10 mouse cellular contexts compared by ENCODE assay signal in the genomic region with DNA sequence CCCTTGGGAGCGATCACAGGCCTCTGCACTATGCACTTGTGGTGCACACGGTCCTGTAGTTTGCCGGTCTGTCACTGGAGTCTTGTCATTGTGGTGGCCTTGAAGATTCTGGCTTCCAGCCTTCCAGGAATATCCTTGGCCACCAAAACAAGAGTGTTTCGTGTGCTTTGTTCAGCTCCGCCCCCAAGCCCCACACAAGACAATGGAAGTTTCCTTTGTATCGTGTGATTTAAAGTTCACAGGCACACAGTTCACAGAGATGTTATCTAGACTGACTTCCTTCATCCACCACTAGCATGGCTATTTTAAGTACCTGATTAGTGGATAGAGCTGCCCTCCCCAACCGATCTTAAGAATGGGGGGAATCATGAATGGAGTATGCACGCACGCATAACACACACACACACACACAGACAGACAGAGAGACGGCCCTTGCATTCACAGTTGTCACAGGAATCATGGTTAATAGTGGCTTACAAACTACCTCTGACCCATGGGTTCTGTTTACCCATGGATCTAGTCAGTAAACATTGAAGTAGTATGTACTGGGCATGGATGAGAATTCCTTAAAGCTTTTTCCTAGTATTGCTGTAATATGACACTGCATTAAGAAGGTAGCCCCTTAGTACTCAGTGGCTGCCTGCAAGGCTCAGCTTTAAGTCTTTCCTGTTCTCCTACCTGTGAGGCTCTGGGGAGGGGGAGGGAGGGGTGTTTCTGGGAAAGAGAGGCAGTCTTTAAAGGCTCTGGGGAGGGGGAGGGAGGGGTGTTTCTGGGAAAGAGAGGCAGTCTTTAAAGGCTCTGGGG.
DNase-seq lines count a peak whose midpoint lies in the region; ATAC-seq and TF ChIP-seq lines count a peak whose summit lies in the region.
"Had no signal": no experiment of that assay in that cellular context is flagged by ENCODE, and none has a peak within 500 bp of the region (broad histone marks: within the 10 kb centered on the region; RNA-seq: fewer than 3 reads in every experiment).

No protein-coding gene starts in this region.

- H3K9ac ChIP-seq in intestine, postnatal 0 days (ENCODE audit: low read depth, low read length): no peak overlapping the region
- no peak overlapping the region for H3K9ac ChIP-seq in liver, embryonic 13.5 days
- H3K9ac ChIP-seq: neural tube, embryonic 12.5 days had no signal

- no peaks in the 10 kb centered on the region for H3K4me1 ChIP-seq in intestine, postnatal 0 days (replicated peaks; ENCODE audit: control insufficient read depth, insufficient read depth, low read length)
- H3K4me1 ChIP-seq in liver, embryonic 13.5 days (replicated peaks): peaks cover 27% of the 10 kb centered on the region

- peak; percentile 75 for DNase-seq in adrenal gland, postnatal 14 days
- DNase-seq in liver, embryonic 13.5 days: no peak
- no peak for DNase-seq in layer of hippocampus, postnatal 25 days (ENCODE audit: extremely low spot score in 1 of 2, low spot score in 1 of 2)
- no peak for DNase-seq in thymus, postnatal 25 days
- no peak for DNase-seq in cerebellum, postnatal 4 days (ENCODE audit: low spot score in 2 of 2)
- DNase-seq: thymus, postnatal 36 days had no signal

- H3K27me3 ChIP-seq in intestine, postnatal 0 days (replicated peaks; ENCODE audit: control insufficient read depth, insufficient read depth, low read length): no peaks in the 10 kb centered on the region
- no peaks in the 10 kb centered on the region for H3K27me3 ChIP-seq in liver, embryonic 13.5 days

- TF ChIP-seq CTCF in intestine, postnatal 0 days (IDR thresholded peaks at IDR 0.05; ENCODE audit: low read depth): no peak

- ATAC-seq in granulocyte monocyte progenitor cell, adult 5-6 weeks (replicated peaks; ENCODE audit: poor library complexity, severe bottlenecking): peak; percentile 22; the same call in 1 of the 2 replicates
- no peak for ATAC-seq in intestine, postnatal 0 days
- ATAC-seq in liver, embryonic 13.5 days (ENCODE audit: low read depth): peak; percentile 36; the same call in 1 of the 2 replicates

- H3K27ac ChIP-seq in intestine, postnatal 0 days (ENCODE audit: low read depth, low read length): no peak overlapping the region
- H3K27ac ChIP-seq in liver, embryonic 13.5 days: no peak overlapping the region
- H3K27ac ChIP-seq: hindbrain, postnatal 0 days; neural tube, embryonic 12.5 days had no signal

- H3K36me3 ChIP-seq in intestine, postnatal 0 days (ENCODE audit: control insufficient read depth, insufficient read depth): no peaks in the 10 kb centered on the region
- H3K36me3 ChIP-seq in liver, embryonic 13.5 days: no peaks in the 10 kb centered on the region
- H3K36me3 ChIP-seq: neural tube, embryonic 12.5 days had no signal

- no peaks in the 10 kb centered on the region for H3K9me3 ChIP-seq in intestine, postnatal 0 days (ENCODE audit: control insufficient read depth)
- H3K9me3 ChIP-seq in liver, embryonic 13.5 days (replicated peaks): no peaks in the 10 kb centered on the region
- H3K9me3 ChIP-seq: neural tube, embryonic 12.5 days had no signal

- 0 out of 2 replicates have a peak overlapping the region, but pooled peaks have one; percentile 9 for H3K4me2 ChIP-seq in intestine, postnatal 0 days (replicated peaks; ENCODE audit: low read depth)
- peak overlapping the region; percentile 8; the same call in 1 of the 2 replicates for H3K4me2 ChIP-seq in liver, embryonic 13.5 days
- H3K4me2 ChIP-seq: neural tube, embryonic 12.5 days had no signal

- WGBS in intestine, postnatal 0 days: 45% methylated on average over 10 of the region's 10 CpGs
- 42% methylated on average over 10 of the region's 10 CpGs for WGBS in liver, embryonic 13.5 days (ENCODE audit: insufficient replicate concordance)

- no peak overlapping the region for H3K4me3 ChIP-seq in intestine, postnatal 0 days (ENCODE audit: low read depth, low read length)
- no peak overlapping the region for H3K4me3 ChIP-seq in liver, embryonic 13.5 days (replicated peaks)
- H3K4me3 ChIP-seq: neural tube, embryonic 12.5 days had no signal
